Mouse (Mus musculus): ENCODE results near the gene Ap1g1.

- TF ChIP-seq CTCF (IDR thresholded peaks at IDR 0.05; ENCODE audit: extremely low read depth, insufficient read depth, insufficient read length, insufficient replicate concordance) (no peak), POLR2A (IDR thresholded peaks at IDR 0.05; ENCODE audit: low read depth, low read length) (no peak)
These were observed 41.5 kb upstream of the Ap1g1 start for GRCm38 (mm10) chr8:109736819-109737218.
